Mouse (Mus musculus): Measurements from ENCODE around the gene Shb. TPM values are rescaled to one million over a fixed set of nuclear protein-coding genes. Genes with fewer than 3 reads are reported as not detected.
A peak's percentile ranks its signal among the peaks of the same experiment; 100 is the strongest.

Gene Shb
- polyA plus RNA-seq, 1 experiment from 2014 or later, result 2.5 TPM

GRCm38 (mm10) chr4:45444813-45445212, 87.5 kb downstream of the Shb start:
- ATAC-seq (no peak), DNase-seq (no peak)
- peaks cover 3% of the 10 kb centered on the region; the same call in 1 of the 2 replicates for H3K4me1 ChIP-seq (ENCODE audit: insufficient read depth)
- no peak overlapping the region for H3K27ac ChIP-seq (ENCODE audit: low read depth)
- H3K9ac ChIP-seq (replicated peaks), result no peak overlapping the region
- H3K36me3 ChIP-seq (replicated peaks; ENCODE audit: insufficient read depth, low read length), result peaks cover 17% of the 10 kb centered on the region
- H3K4me2 ChIP-seq (ENCODE audit: low read depth, low read length), result no peak overlapping the region
- H3K27me3 ChIP-seq (ENCODE audit: insufficient read depth, low read length), result no peaks in the 10 kb centered on the region
- no peak overlapping the region for H3K4me3 ChIP-seq (ENCODE audit: low read depth, low read length)
- H3K9me3 ChIP-seq (ENCODE audit: low read length), result no peaks in the 10 kb centered on the region
- 77% methylated on average over 4 of the region's 4 CpGs for WGBS (ENCODE audit: insufficient replicate concordance)
- TF ChIP-seq CTCF (IDR thresholded peaks at IDR 0.05; ENCODE audit: low read depth) (no peak), EP300 (IDR thresholded peaks at IDR 0.05; ENCODE audit: low read depth) (no peak)

- Histone ChIP-seq H3K27me3 (ENCODE audit: insufficient read depth, low read length) (no peaks in the 10 kb centered on the region), H3K4me1 (ENCODE audit: insufficient read depth) (peaks cover 3% of the 10 kb centered on the region; the same call in 1 of the 2 replicates), H3K27ac (ENCODE audit: low read depth) (no peak overlapping the region), H3K36me3 (replicated peaks; ENCODE audit: insufficient read depth, low read length) (peaks cover 17% of the 10 kb centered on the region), H3K9me3 (ENCODE audit: low read length) (no peaks in the 10 kb centered on the region), H3K9ac (replicated peaks) (no peak overlapping the region), H3K4me3 (ENCODE audit: low read depth, low read length) (no peak overlapping the region), H3K4me2 (ENCODE audit: low read depth, low read length) (no peak overlapping the region)
- ATAC-seq (no peak), DNase-seq (no peak)
- TF ChIP-seq CTCF (IDR thresholded peaks at IDR 0.05; ENCODE audit: low read depth) (no peak), EP300 (IDR thresholded peaks at IDR 0.05; ENCODE audit: low read depth) (no peak)
- 57% methylated on average over 7 of the region's 7 CpGs for WGBS (ENCODE audit: insufficient replicate concordance)
Measured at GRCm38 (mm10) chr4:45443652-45444051, 88.6 kb downstream of the Shb start.

GRCm38 (mm10) chr4:45442237-45442636, 90.0 kb downstream of the Shb start:
- Histone ChIP-seq H3K27ac (ENCODE audit: low read depth) (no peak overlapping the region), H3K27me3 (ENCODE audit: insufficient read depth, low read length) (no peaks in the 10 kb centered on the region), H3K9ac (replicated peaks) (no peak overlapping the region), H3K4me2 (ENCODE audit: low read depth, low read length) (no peak overlapping the region), H3K4me3 (ENCODE audit: low read depth, low read length) (no peak overlapping the region), H3K4me1 (ENCODE audit: insufficient read depth) (no peaks in the 10 kb centered on the region), H3K36me3 (replicated peaks; ENCODE audit: insufficient read depth, low read length) (peaks cover 17% of the 10 kb centered on the region), H3K9me3 (ENCODE audit: low read length) (no peaks in the 10 kb centered on the region)
- no peak for ATAC-seq
- 64% methylated on average over 3 of the region's 3 CpGs for WGBS (ENCODE audit: insufficient replicate concordance)
- DNase-seq, result no peak
- no peak for TF ChIP-seq EP300 (IDR thresholded peaks at IDR 0.05; ENCODE audit: low read depth)
- TF ChIP-seq CTCF (IDR thresholded peaks at IDR 0.05; ENCODE audit: low read depth), result peak; percentile 30; the same call in 1 of the 2 replicates

GRCm38 (mm10) chr4:45441778-45442177, 90.5 kb downstream of the Shb start:
- H3K4me3 ChIP-seq (ENCODE audit: low read depth, low read length), result no peak overlapping the region
- no peak for TF ChIP-seq EP300 (IDR thresholded peaks at IDR 0.05; ENCODE audit: low read depth)
- no peak for TF ChIP-seq CTCF (IDR thresholded peaks at IDR 0.05; ENCODE audit: low read depth)
- H3K9me3 ChIP-seq (ENCODE audit: low read length), result no peaks in the 10 kb centered on the region
- H3K27me3 ChIP-seq (ENCODE audit: insufficient read depth, low read length), result no peaks in the 10 kb centered on the region
- no peak for ATAC-seq
- H3K36me3 ChIP-seq (replicated peaks; ENCODE audit: insufficient read depth, low read length), result peaks cover 17% of the 10 kb centered on the region
- DNase-seq, result no peak
- H3K4me2 ChIP-seq (ENCODE audit: low read depth, low read length), result no peak overlapping the region
- no peaks in the 10 kb centered on the region for H3K4me1 ChIP-seq (ENCODE audit: insufficient read depth)
- no peak overlapping the region for H3K27ac ChIP-seq (ENCODE audit: low read depth)
- H3K9ac ChIP-seq (replicated peaks), result no peak overlapping the region
- 88% methylated on average over 1 of the region's 1 CpGs for WGBS (ENCODE audit: insufficient replicate concordance)

GRCm38 (mm10) chr4:45439281-45439680, 93.0 kb downstream of the Shb start:
- H3K4me1 ChIP-seq (ENCODE audit: insufficient read depth), result no peaks in the 10 kb centered on the region
- no peaks in the 10 kb centered on the region for H3K9me3 ChIP-seq (ENCODE audit: low read length)
- no peak for ATAC-seq
- no peak for DNase-seq
- no peak overlapping the region for H3K9ac ChIP-seq (replicated peaks)
- peaks cover 12% of the 10 kb centered on the region for H3K36me3 ChIP-seq (replicated peaks; ENCODE audit: insufficient read depth, low read length)
- H3K4me2 ChIP-seq (ENCODE audit: low read depth, low read length), result no peak overlapping the region
- WGBS (ENCODE audit: insufficient replicate concordance), result 63% methylated on average over 5 of the region's 5 CpGs
- H3K4me3 ChIP-seq (ENCODE audit: low read depth, low read length), result no peak overlapping the region
- no peak for TF ChIP-seq EP300 (IDR thresholded peaks at IDR 0.05; ENCODE audit: low read depth)
- no peak for TF ChIP-seq CTCF (IDR thresholded peaks at IDR 0.05; ENCODE audit: low read depth)
- no peaks in the 10 kb centered on the region for H3K27me3 ChIP-seq (ENCODE audit: insufficient read depth, low read length)
- no peak overlapping the region for H3K27ac ChIP-seq (ENCODE audit: low read depth)

- TF ChIP-seq CTCF (IDR thresholded peaks at IDR 0.05; ENCODE audit: low read depth), result no peak
- TF ChIP-seq EP300 (IDR thresholded peaks at IDR 0.05; ENCODE audit: low read depth), result no peak
- Histone ChIP-seq H3K4me2 (ENCODE audit: low read depth, low read length) (no peak overlapping the region), H3K4me1 (ENCODE audit: insufficient read depth) (no peaks in the 10 kb centered on the region), H3K27me3 (ENCODE audit: insufficient read depth, low read length) (no peaks in the 10 kb centered on the region), H3K9ac (replicated peaks) (no peak overlapping the region), H3K36me3 (replicated peaks; ENCODE audit: insufficient read depth, low read length) (peaks cover 8% of the 10 kb centered on the region), H3K9me3 (ENCODE audit: low read length) (no peaks in the 10 kb centered on the region), H3K4me3 (ENCODE audit: low read depth, low read length) (no peak overlapping the region), H3K27ac (ENCODE audit: low read depth) (no peak overlapping the region)
- WGBS (ENCODE audit: insufficient replicate concordance), result 66% methylated on average over 3 of the region's 3 CpGs
- ATAC-seq (no peak), DNase-seq (no peak)
Measured at GRCm38 (mm10) chr4:45437010-45437409, 95.3 kb downstream of the Shb start.

Data from liver, postnatal 0 days (tissue).